Mouse (Mus musculus) retina, embryonic 14.5 days (tissue): ENCODE results near the gene Gm3159.
"Not testable (repeated sequence)": the region's sequence is repeated elsewhere in the genome, so short reads cannot be mapped to it uniquely, and the experiment has no call there.

Source experiments
- DNase-seq: peaks from one replicate; pipeline ENCODE4 v3.0.0-alpha.2; 2015; ENCODE audit warnings: low spot score

Gene Gm3159

DNA sequence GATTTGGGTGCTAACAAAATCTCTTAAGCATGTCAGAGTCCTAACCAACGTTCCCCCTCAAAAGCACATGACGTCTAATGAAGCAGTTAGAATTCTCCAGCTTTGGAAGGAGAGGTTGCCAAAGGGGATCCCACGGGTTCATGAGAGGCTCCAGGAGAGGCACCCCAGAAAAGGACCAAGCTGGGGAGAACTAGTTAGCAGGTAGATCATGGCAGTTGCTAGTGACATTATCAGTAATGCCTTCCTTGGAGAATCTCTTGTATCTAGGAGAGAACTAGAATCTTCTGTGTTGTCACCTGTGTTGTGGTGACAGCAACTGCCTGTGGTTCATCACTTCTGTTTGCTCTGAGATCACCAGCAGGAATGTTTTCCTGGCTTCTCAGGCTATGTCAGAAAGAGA, at the start of gene Gm3159:
Gene Gm3159, plus strand, starts transcription at position 301 of the 400 bp plus-strand sequence.
- DNase-seq = not testable (repeated sequence)

DNA sequence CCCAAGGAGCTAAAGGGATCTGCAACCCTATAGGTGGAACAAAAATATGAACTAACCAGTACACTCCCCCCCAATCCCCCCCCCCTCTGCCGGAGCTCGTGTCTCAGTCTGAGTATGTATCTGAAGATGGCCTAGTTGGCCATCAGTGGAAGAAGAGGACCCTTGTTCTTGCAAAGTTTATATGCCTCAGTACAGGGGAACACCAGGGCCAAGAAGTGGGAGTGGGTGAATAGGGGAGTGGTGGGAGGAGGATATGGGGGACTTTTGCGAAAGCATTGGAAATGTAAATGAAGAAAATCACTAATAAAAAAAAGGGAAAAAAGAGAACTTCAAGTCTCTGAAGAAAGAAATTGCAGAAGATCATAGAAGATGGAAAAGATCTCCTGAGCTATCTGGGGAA, 28.3 kb upstream of the Gm3159 start:
- DNase-seq = not testable (repeated sequence)

GRCm38 (mm10) chr14:4369691-4370090, 27.6 kb upstream of the Gm3159 start:
- DNase-seq = not testable (repeated sequence)

DNA sequence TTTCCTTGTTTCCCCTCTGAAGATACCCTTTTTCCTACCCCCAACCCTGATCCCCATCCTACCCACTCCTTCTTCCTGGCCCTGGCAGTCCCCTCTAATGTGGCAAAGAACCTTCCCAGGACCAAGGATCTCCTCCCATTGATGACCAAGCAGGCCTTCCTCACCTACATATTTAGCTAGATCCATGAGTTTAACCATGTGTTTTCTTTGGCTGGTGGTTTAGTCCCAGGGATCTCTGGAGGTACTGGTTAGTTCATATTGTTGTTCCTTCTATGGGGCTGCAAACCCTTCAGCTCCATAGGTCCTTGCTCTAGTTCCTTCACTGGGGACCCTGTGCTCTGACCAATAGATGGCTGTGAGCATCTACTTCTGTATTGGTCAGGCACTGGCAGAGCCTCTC, 19.5 kb upstream of the Gm3159 start:
- DNase-seq = not testable (repeated sequence)

DNA sequence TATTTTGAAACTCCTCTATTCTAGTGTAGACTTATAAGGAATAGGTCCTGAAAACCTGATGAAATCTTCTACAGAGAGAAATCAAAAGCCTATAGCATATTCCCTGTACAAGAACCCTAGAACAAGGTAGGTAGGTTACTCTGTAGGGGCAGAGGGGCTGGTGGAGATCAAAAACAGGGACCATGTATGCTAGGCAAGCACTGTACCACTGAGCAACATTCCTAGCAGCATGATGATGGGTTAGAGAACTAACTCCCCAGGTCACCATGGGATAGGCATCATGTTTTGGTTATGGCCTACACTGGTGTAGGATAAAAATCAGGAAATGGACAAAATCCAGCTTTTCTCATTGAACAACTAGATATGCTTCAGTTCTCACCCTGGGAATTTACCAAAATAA, 11.7 kb upstream of the Gm3159 start:
- DNase-seq = not testable (repeated sequence)

GRCm38 (mm10) chr14:4392841-4393530, 4.3 kb upstream of the Gm3159 start:
- not testable (repeated sequence) for DNase-seq

DNA sequence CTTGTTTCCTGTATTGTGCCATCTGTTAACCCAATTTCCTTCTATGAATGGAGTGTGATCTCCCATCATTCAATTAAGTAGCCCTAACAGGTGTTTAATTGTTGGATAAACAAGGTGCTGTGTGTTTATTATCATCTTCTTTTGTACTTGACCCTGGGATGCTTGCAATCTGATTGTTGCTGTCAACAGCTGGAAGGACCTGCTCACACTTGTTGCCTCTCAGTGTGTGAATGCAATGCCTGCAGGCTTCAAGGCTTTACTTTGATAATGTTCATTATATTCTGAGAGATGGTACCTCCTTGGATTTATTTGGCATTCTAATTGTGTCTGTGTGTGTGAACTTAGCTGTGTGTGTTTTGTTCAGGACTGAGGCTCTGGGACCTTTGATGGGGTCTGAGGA, 1.3 kb downstream of the Gm3159 start:
- DNase-seq = not testable (repeated sequence)

DNA sequence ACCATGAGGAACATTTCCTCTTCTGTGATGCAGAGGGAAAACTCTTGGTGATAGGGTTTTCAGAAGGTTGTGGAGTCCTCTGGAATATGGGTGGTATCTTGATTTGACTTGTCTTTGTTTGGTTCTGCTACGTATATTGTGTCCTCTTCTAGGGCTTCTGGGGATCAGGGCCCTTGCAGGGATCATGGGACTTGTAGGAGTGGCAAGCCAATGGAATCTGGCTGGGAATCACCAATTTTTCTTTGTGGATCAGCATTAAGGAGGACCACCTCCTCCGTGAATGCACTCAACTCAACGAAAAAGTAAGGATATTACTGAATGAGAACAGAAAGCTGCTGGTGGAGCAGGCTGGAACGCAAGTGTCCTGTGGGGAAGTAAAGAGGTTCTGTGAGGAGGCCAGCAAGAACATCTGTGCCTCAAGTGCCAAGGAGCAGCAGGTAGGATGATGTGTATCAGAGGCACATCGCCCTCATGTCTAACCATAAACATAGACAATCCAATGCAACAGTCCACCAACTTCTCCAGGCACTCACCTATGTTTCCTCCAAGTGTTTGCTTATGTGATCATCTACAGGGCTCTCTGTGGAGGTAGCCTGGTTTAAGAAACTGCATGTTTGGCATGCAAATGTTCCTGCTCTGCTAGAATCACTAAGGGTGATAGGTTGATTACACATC, 2.9 kb downstream of the Gm3159 start:
- DNase-seq = not testable (repeated sequence)

GRCm38 (mm10) chr14:4401245-4401644, 3.9 kb downstream of the Gm3159 start:
- DNase-seq = not testable (repeated sequence)

- DNase-seq = not testable (repeated sequence)
These were observed 6.5 kb downstream of the Gm3159 start for GRCm38 (mm10) chr14:4403840-4404239.

- not testable (repeated sequence) for DNase-seq
These were observed 12.6 kb downstream of the Gm3159 start for GRCm38 (mm10) chr14:4409939-4410338.

GRCm38 (mm10) chr14:4414965-4415835, 17.9 kb downstream of the Gm3159 start, which contains the start of gene Gm3164:
Gm3164 (plus strand) TSS chr14:4415448.
- not testable (repeated sequence) for DNase-seq

DNA sequence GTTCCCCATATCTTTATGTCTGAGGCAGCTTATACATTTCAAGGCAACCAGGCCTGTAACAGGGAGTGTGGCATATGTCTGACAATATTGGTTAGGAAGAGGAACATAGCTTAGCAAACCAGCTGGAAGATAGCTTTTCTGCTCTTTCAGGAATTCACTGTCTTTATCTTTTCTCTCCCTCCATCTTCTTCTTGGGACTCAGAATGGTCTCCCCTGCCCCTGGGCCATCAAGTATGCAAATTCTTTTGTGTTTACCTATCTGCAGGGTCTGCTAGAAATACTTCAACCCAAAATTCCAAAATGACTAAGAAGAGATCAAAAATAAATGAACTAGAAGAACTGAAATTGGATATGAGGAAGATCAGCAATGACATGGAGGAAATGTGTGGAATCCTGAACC, 33.4 kb downstream of the Gm3159 start, which contains the start of gene Gm3173:
Gene Gm3173, plus strand, starts transcription at position 301 of the 400 bp plus-strand sequence.
- DNase-seq = not testable (repeated sequence)
